Mouse (Mus musculus): ENCODE results near the gene Helq.

Helq gene

DNA sequence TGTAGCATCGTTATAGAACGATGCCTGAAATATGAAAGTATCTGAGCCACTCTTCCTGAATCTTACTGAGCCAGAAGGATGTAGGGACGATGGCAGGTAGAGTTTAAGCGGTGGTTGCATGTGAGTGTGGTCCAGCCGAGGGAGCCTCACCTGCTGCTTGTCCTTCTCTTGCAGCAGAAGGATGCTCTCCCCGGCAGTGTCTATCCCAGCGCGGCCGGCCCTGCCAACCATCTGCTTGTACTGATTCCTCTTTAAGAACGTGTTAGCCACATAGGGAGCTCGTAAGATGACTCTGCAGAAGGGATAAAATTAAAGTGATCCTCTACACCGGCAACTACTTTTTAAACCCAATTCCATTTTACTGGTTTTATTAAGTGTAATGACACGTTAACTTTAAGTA is 19.4 kb downstream of the Helq start:
- DNase-seq (ENCODE audit: low spot score in 2 of 2), result no peak

DNA sequence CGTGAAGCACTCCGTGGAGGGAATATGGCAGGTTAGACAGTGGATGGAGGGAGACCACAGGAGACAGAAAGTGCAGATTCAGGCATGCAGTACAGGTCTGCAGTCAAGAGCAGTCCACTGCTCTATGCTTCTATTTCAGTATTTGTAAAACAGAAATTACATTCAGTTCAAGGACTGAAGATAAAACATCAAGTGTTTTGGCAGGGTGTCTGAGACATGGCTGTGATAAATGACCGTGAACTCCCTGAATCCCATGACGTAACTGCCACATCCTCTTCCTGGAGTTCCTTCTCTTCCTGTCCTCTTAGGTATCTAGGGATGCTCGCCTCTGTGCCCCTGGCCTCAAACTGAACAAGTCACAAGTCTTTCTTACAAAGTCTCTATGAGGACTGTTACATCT is 21.5 kb downstream of the Helq start:
- DNase-seq (ENCODE audit: low spot score in 2 of 2), result no peak

DNA sequence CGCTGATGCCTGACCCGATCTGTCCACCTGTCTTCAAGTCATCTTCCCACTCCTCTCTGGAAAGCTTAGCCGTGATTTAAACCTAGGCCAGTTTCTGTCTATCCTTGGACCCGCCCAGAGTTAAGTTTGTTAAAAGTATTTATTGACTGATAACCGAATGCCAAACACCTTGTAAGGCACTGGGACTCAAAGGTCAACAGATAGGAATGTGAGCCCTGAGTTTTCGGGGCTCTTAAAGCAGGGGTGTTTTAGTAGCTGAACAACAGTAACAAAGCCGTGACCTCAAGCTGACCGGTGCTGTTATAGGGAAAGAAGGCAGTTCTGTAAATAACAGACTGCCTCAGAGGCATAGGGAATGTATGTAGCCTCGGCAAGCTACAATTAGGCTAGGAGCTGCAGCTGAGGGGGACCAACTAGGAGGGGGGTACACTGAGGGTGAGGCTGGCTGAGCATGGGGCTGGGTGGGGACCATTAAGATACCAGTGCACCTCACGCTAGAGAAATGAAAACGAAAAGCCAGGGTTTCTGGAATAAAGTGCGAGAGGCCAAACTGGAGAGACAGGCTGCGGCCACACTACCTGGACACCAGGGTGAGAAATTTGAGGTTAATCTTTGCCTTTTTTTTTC is 22.5 kb downstream of the Helq start:
- DNase-seq (ENCODE audit: low spot score in 2 of 2), result no peak

- no peak for DNase-seq (ENCODE audit: low spot score in 2 of 2)
Measured at GRCm38 (mm10) chr5:100771575-100771974, 26.8 kb downstream of the Helq start.

DNA sequence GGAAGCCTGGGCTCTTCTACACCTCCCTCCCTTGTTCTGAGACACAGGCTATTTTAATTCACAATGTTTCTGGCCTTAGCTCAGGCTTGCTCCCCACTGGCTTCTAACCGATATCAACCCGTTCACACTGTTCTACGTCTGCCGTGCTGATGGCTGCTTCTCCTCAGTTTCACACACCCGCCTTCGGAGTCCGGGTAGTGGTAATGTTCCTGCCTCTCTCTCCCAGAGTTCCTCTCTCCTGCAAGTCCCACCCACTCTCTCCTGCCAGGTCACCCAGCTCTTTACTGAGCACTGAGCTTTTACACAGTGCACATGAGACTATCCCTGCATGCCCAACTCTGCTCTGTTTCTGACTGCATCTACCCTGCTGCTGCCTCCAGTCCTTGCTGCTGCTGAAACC is 32.4 kb downstream of the Helq start:
- DNase-seq (ENCODE audit: low spot score in 2 of 2), result no peak

GRCm38 (mm10) chr5:100761736-100762135 is 36.7 kb downstream of the Helq start:
- DNase-seq (ENCODE audit: low spot score in 2 of 2), result no peak

DNA sequence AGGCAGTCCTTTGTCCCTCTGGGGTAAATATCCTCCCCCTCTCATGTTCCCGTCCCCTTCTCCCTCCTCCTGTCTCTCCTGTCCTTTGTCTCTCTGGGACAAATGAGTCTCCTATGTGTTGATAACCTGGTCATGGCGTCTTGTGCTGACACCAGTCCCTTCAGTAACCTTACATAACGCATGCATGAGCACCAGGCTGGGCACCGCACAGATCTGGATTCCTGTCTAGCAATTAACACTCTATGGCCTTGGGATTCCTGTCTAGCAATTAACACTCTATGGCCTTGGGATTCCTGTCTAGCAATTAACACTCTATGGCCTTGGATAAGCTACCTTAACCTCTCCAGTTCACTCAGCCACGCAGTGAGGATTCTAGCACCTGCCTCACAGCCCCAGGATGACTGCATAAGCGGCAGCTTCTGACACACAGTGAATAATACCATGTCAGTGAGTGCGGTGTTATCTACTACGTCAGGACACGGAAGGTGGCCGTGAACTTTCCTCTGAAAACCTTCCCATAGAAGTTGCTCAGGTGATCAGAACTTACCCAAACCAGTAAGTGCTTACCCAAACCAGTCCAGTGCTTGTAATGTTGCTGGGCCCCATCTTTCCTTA is 38.2 kb downstream of the Helq start:
- DNase-seq (ENCODE audit: low spot score in 2 of 2), result no peak

- no peak for DNase-seq (ENCODE audit: low spot score in 2 of 2)
Measured at GRCm38 (mm10) chr5:100758121-100758520, 40.3 kb downstream of the Helq start.

- no peak for DNase-seq (ENCODE audit: low spot score in 2 of 2)
Measured at GRCm38 (mm10) chr5:100753407-100753806, 45.0 kb downstream of the Helq start.

GRCm38 (mm10) chr5:100751655-100752054 is 46.7 kb downstream of the Helq start:
- no peak for DNase-seq (ENCODE audit: low spot score in 2 of 2)

DNA sequence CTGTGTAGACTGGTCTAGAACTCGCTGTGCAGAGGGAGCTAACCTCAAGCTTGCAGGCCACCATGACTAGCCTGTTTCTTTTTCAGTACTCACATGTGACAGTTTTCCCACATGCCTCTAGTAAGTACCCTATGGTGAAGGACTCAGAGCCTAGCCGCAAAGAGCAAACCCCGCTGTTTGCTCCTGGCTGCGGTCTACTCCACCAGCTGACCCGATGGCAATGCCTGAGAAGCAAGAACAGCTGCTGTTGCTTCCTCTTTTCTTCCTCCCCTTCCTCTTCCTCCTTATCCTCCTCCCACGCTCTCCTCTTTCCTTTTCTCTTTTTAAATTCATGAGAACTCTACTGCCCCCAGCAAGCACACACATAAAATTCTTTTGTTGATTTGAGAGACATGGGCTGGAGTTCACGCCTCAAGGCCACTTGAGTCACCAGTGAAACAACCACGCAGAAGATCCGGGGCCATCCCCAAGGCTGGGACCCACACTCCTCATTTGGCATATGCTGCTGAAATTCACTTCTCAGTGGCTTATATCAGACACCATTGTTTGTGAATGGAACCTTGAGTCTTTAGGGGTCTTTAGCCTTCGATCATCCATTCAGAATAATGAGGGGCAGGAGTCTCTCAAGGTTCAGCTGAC is 47.7 kb downstream of the Helq start:
- no peak for DNase-seq (ENCODE audit: low spot score in 2 of 2)

GRCm38 (mm10) chr5:100738802-100739201 is 59.6 kb downstream of the Helq start:
- no peak for DNase-seq (ENCODE audit: low spot score in 2 of 2)

DNA sequence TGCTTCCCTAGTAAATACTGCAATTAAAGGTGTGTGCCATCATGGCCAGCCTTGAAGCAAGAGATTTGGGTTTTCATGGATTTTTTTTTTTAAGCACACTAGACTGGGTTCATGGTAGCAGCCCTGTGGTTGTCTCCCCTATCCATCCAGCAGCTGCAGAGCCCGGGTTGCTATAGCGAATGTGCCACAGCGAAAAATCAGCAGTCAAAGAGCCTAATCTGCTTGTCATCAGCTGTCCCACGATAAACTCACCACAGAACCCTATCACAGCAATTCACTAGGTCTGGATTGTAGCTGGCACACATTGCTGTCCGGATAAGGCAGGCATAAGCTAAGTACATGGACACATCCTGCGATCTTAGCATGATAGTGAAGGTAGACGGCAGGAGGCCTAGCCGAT is 61.5 kb downstream of the Helq start:
- DNase-seq (ENCODE audit: low spot score in 2 of 2), result no peak

DNA sequence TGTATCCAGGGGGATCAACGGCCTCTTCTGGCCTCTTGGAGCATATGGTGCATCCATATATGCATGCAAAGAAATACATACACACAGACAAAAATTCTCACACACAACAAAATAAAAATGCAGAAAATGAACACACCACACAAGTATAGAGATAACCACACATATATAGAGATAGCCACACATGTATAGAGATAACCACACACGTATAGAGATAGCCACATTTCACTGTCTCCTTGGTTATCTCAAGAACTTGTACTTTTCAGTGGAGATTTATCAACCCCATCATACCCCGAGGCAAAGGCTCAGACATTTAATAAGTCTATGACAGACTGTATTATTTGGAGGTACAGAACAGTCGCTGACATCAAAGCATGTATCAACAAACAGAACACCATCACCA is 63.9 kb downstream of the Helq start:
- no peak for DNase-seq (ENCODE audit: low spot score in 2 of 2)

DNA sequence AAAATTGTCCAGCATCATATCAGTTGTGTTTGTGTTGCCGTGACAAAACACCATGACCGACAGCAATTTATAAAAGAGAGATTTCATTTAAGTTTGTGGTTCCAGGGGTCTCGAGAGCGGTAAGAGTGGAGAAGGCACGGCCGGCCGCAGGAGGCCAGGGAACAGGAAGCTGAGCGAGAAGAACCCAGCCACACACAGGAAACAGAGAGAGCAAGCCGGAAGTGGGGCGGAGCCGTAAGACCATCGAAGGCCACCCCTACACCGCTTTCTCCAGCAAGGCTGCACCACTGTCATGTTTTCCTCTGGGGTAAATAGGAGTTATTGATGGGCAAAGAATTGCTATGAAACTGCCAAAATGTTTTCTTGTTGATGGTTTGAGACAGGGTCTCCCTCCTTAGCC is 69.6 kb downstream of the Helq start:
- no peak for DNase-seq (ENCODE audit: low spot score in 2 of 2)

GRCm38 (mm10) chr5:100726001-100726400 is 72.4 kb downstream of the Helq start:
- DNase-seq (ENCODE audit: low spot score in 2 of 2), result no peak

DNA sequence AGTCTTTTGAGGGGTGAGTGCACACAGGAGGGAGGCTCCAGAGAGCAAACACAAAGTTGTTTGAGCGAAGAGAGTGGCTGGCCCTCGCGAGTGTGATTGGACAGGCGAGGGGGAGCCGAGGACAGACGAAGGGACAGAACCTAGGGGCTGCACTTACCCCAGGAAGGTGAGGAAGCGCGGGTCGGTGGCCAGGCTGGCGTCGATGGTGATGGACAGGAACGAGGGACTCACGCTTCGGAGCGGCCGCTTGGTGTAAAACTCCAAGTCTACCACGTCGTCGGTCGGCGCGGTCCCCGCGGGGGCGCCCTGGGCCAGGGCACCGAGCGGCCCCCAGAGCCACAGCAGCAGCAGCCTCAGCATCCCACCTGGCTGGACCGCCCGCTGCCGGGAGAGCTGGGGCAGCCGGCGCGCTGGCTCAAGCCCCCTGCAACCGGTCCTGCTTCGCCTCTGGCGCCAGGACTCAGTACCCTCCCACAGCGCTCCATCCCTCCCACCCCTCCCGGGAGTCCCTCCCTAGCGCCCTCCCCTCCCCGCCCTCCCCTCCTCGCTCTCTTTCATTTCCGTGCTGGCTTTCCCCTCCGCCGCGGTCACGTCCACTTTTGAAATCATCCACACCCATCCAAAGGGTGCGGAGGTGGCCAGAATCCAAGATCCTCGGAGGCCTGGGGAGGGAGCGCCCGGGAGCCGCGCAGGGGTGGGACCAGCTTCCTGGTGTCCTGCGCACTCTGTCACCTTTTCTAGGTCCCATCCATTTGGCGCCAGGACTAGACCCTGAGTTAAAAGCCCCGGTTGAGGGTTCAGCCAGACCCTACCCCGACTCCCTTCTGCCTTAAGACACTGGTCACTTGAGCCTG is 78.9 kb downstream of the Helq start, which contains the start of gene Hpse:
TSS of gene Hpse (minus strand) at position 482 of the 854 bp plus-strand sequence.
- peak; percentile 28 to 58 for DNase-seq (ENCODE audit: low spot score in 2 of 2)

DNA sequence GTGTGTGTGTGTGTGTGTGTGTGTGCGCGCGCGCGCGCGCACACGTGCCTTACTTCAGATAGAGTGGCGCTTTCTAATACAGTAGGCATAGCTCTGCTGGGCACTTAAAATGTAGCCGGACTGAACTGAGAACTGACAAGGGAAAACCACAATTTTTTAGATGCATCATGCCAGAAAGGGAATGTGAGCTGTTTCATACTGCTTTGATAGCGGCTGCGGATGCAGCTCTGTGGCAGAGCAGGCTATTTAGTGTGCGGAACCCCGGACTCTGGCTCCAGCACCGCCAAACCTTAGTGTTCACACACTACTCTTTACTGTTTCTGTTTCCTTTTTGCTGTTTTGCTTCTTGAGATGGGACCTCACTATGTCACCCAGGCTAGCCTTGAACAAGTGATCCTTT is 81.6 kb downstream of the Helq start:
- no peak for DNase-seq (ENCODE audit: low spot score in 2 of 2)

All from urinary bladder, postnatal 36 days (tissue).